Mouse (Mus musculus) intestine, postnatal 0 days (tissue): ENCODE data around the gene Gm21992. TPM values are rescaled to one million over a fixed set of nuclear protein-coding genes. Genes with fewer than 3 reads are reported as not detected.

ENCODE experiments used
- ATAC-seq: fragments of 200-750 bp; cut with Nextera tagmentation; 2 replicates; pipeline ENCODE4 v1.8.0; 2017; ENCODE audit warnings: mild to moderate bottlenecking, moderate TSS enrichment, moderate library complexity
- H3K27ac ChIP-seq: fragments of 300-500 bp; sonication (generic); 2 replicates; pipeline ENCODE4 v1.5.1; 2014; ENCODE audit warnings: mild to moderate bottlenecking, low read depth, low read length, moderate library complexity
- H3K27me3 ChIP-seq: fragments of 300-500 bp; sonication (generic); replicated peaks from 2 replicates; pipeline ENCODE4 v1.6.1; 2014; ENCODE audit warnings: low read length, mixed read lengths; ENCODE audit not compliant: control insufficient read depth, insufficient read depth
- H3K36me3 ChIP-seq: fragments of 300-500 bp; sonication (generic); 2 replicates; pipeline ENCODE4 v1.6.1; 2014; ENCODE audit warnings: mild to moderate bottlenecking, moderate library complexity; ENCODE audit not compliant: control insufficient read depth, insufficient read depth
- H3K4me1 ChIP-seq: fragments of 300-500 bp; sonication (generic); replicated peaks from 2 replicates; pipeline ENCODE4 v1.6.1; 2014; ENCODE audit warnings: antibody characterized with exemption, low read length, mixed read lengths; ENCODE audit not compliant: control insufficient read depth, insufficient read depth
- H3K4me2 ChIP-seq: fragments of 300-500 bp; sonication (generic); replicated peaks from 2 replicates; pipeline ENCODE4 v1.6.1; 2014; ENCODE audit warnings: low read depth, mild to moderate bottlenecking, moderate library complexity
- H3K4me3 ChIP-seq: fragments of 300-500 bp; sonication (generic); 2 replicates; pipeline ENCODE4 v1.5.1; 2014; ENCODE audit warnings: low read depth, low read length
- H3K9ac ChIP-seq: fragments of 300-500 bp; sonication (generic); 2 replicates; pipeline ENCODE4 v1.6.1; 2014; ENCODE audit warnings: mild to moderate bottlenecking, low read depth, low read length
- H3K9me3 ChIP-seq: fragments of 300-500 bp; sonication (generic); 2 replicates; pipeline ENCODE4 v1.6.1; 2016; ENCODE audit warnings: mixed run types; ENCODE audit not compliant: control insufficient read depth
- CTCF ChIP-seq: sonication (generic); IDR thresholded peaks from 2 replicates; pipeline ENCODE4 v1.5.1; 2016; ENCODE audit warnings: low read depth, mild to moderate bottlenecking, control low read depth, antibody characterized with exemption, moderate library complexity
- WGBS: fragments of 180-500 bp; shearing (Covaris S2); extraction: QIAGEN DNeasy Blood & Tissue Kit; methylation state at CpG from one replicate; pipeline ENCODE4 v1.1.7; 2014; 5-methylcytosine and 5-hydroxymethylcytosine counted together
- polyA plus RNA-seq: library from polyadenylated mRNA; unstranded; fragments of >200 nt; fragmentation: Nextera tagmentation; extraction: Ambion mirVana; gene quantifications from 2 replicates; pipeline ENCODE4 v1.2.1, GENCODE M21; 2015

Gm21992 gene
- polyA plus RNA-seq, 1 experiment from 2014 or later: 19.5 TPM

- H3K36me3 ChIP-seq: no peaks in the 10 kb centered on the region; the same call in 1 of the 2 replicates
- no peak overlapping the region for H3K9ac ChIP-seq
- H3K27ac ChIP-seq: no peak overlapping the region
- WGBS: 82% methylated on average over 14 of the region's 14 CpGs
- no peak overlapping the region for H3K4me3 ChIP-seq
- H3K4me1 ChIP-seq: no peaks in the 10 kb centered on the region
- ATAC-seq: no peak
- no peaks in the 10 kb centered on the region for H3K27me3 ChIP-seq
- TF ChIP-seq CTCF: no peak
- H3K9me3 ChIP-seq: no peaks in the 10 kb centered on the region
- no peak overlapping the region for H3K4me2 ChIP-seq
These were observed 67.4 kb downstream of the Gm21992 start for GRCm38 (mm10) chr19:4744026-4744425.

DNA sequence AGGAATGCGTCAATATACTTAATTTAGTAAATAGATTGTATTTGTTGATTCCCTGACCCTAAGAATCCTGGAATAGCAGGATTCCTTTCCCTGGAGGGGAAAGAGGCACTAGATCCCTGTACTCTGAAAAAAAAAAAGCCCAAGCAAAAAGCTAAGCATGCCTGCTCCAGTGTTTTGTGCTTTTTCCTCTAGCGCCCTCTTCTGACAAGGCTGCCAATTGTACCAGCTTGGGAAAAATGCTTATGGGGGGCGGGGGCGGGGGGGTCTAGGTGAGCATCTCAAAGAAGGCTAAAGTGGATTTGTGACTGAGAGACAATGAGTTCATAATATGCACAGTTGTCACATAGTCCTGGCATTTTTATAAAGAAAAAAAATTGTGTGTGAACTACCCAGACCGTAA lies 67.9 kb downstream of the Gm21992 start:
- H3K27ac ChIP-seq: no peak overlapping the region
- no peaks in the 10 kb centered on the region for H3K9me3 ChIP-seq
- no peak overlapping the region for H3K9ac ChIP-seq
- no peak overlapping the region for H3K4me2 ChIP-seq
- ATAC-seq: no peak
- no peaks in the 10 kb centered on the region; the same call in 1 of the 2 replicates for H3K36me3 ChIP-seq
- H3K4me1 ChIP-seq: no peaks in the 10 kb centered on the region
- no peaks in the 10 kb centered on the region for H3K27me3 ChIP-seq
- no peak overlapping the region for H3K4me3 ChIP-seq
- WGBS: 44% methylated on average over 5 of the region's 5 CpGs
- peak; percentile 77 for TF ChIP-seq CTCF

GRCm38 (mm10) chr19:4742229-4742628 lies 69.2 kb downstream of the Gm21992 start:
- H3K27me3 ChIP-seq: no peaks in the 10 kb centered on the region
- H3K9ac ChIP-seq: no peak overlapping the region
- no peaks in the 10 kb centered on the region for H3K9me3 ChIP-seq
- no peak overlapping the region for H3K4me3 ChIP-seq
- H3K27ac ChIP-seq: no peak overlapping the region
- no peaks in the 10 kb centered on the region; the same call in 1 of the 2 replicates for H3K36me3 ChIP-seq
- no peaks in the 10 kb centered on the region for H3K4me1 ChIP-seq
- WGBS: 92% methylated on average over 6 of the region's 6 CpGs
- ATAC-seq: no peak
- TF ChIP-seq CTCF: no peak
- H3K4me2 ChIP-seq: no peak overlapping the region

GRCm38 (mm10) chr19:4741482-4741881 lies 69.9 kb downstream of the Gm21992 start:
- TF ChIP-seq CTCF: no peak
- Histone ChIP-seq H3K27me3 (no peaks in the 10 kb centered on the region), H3K9me3 (no peaks in the 10 kb centered on the region), H3K36me3 (no peaks in the 10 kb centered on the region; the same call in 1 of the 2 replicates), H3K4me2 (no peak overlapping the region), H3K4me3 (no peak overlapping the region), H3K9ac (no peak overlapping the region), H3K4me1 (no peaks in the 10 kb centered on the region), H3K27ac (no peak overlapping the region)
- 80% methylated on average over 10 of the region's 10 CpGs for WGBS
- ATAC-seq: no peak

- TF ChIP-seq CTCF: no peak
- Histone ChIP-seq H3K9ac (no peak overlapping the region), H3K27me3 (no peaks in the 10 kb centered on the region), H3K27ac (no peak overlapping the region), H3K4me3 (no peak overlapping the region), H3K9me3 (no peaks in the 10 kb centered on the region), H3K36me3 (no peaks in the 10 kb centered on the region; the same call in 1 of the 2 replicates), H3K4me1 (no peaks in the 10 kb centered on the region), H3K4me2 (no peak overlapping the region)
- ATAC-seq: no peak
- WGBS: 91% methylated on average over 5 of the region's 5 CpGs
These were observed 71.7 kb downstream of the Gm21992 start for GRCm38 (mm10) chr19:4739762-4740161.

GRCm38 (mm10) chr19:4739053-4739452 lies 72.4 kb downstream of the Gm21992 start:
- no peaks in the 10 kb centered on the region for H3K36me3 ChIP-seq
- TF ChIP-seq CTCF: no peak
- no peak for ATAC-seq
- WGBS: 95% methylated on average over 11 of the region's 11 CpGs
- no peak overlapping the region for H3K9ac ChIP-seq
- no peak overlapping the region for H3K4me3 ChIP-seq
- no peaks in the 10 kb centered on the region for H3K9me3 ChIP-seq
- H3K4me2 ChIP-seq: no peak overlapping the region
- H3K4me1 ChIP-seq: no peaks in the 10 kb centered on the region
- H3K27me3 ChIP-seq: no peaks in the 10 kb centered on the region
- H3K27ac ChIP-seq: no peak overlapping the region

GRCm38 (mm10) chr19:4737866-4738265 lies 73.5 kb downstream of the Gm21992 start:
- TF ChIP-seq CTCF: no peak
- WGBS: 82% methylated on average over 13 of the region's 13 CpGs
- H3K9me3 ChIP-seq: no peaks in the 10 kb centered on the region
- H3K4me2 ChIP-seq: no peak overlapping the region
- H3K36me3 ChIP-seq: no peaks in the 10 kb centered on the region
- no peak overlapping the region for H3K4me3 ChIP-seq
- H3K27ac ChIP-seq: no peak overlapping the region
- no peaks in the 10 kb centered on the region for H3K4me1 ChIP-seq
- H3K27me3 ChIP-seq: no peaks in the 10 kb centered on the region
- ATAC-seq: no peak
- H3K9ac ChIP-seq: no peak overlapping the region
